7 mouse cellular contexts compared by ENCODE assay signal in the genomic region with DNA sequence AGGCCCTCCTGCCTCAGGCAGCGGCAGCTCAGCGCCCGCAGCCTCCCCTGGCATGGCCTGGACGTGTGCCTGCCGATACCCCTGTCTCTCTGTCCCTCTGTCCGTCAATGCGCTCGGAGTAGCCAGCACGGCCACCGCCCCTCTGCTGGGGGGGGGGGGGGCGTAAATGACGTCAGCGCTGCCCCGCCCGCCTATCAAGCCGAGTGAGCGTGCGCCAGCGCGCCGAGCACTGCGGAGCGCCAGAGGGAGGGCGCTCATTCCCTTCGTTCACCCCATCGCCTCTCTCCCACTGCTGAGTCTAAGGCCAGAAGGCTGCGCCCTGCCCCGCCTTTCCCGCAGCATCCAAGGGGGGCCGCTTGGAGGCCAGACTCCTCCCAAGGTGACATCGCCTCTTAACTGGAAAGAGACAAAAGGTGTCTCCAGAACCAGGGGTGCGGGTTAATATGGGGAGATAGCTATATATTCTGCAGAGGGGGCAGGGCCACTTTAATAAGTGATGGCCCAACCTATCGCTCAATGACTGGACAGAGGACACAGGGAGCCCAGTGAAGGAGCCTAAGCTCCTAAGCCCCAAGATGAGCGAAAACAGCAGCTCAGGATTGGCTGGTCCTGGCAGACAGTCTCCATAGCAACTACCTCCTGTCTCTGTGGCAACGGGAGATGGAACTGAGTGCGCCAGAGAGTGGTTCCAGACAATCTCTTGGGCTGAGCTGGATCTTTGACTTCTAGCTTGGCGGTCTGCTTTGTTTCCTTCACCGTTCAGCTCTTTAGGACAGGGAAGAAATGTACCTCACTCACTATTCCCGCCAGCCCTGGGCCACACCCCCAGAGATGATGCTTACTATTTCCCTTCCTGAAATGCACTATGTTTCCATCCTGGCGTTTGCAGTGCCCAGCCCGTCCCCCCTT. TPM values are rescaled to one million over a fixed set of nuclear protein-coding genes. Genes with fewer than 3 reads are reported as not detected.
DNase-seq lines count a peak whose midpoint lies in the region; ATAC-seq and TF ChIP-seq lines count a peak whose summit lies in the region.

A gene (minus strand): TSS at position 563 of the 909 bp plus-strand sequence.

- peak; percentile 79 for ATAC-seq in Patski
- ATAC-seq in embryonic facial prominence, embryonic 13.5 days (ENCODE audit: insufficient number of reproducible peaks, insufficient read depth, low FRiP score, low TSS enrichment, low read depth), result 0 out of 2 replicates have a peak, but pooled peaks have one; percentile 54
- peak; percentile 92 for ATAC-seq in hindbrain, postnatal 0 days
- ATAC-seq in limb, embryonic 13.5 days (ENCODE audit: low FRiP score, low read depth), result peak; percentile 75
- ATAC-seq in neural tube, embryonic 14.5 days (ENCODE audit: low read depth), result peak; percentile 92

- WGBS in embryonic facial prominence, embryonic 13.5 days, result 5% methylated on average over 40 of the region's 41 CpGs
- WGBS in hindbrain, postnatal 0 days, result 2% methylated on average over 28 of the region's 41 CpGs
- 5% methylated on average over 37 of the region's 41 CpGs for WGBS in limb, embryonic 13.5 days
- WGBS in neural tube, embryonic 14.5 days, result 4% methylated on average over 28 of the region's 41 CpGs

- TF ChIP-seq CTCF in E14TG2a.4 (conservative IDR thresholded peaks at IDR 0.05; ENCODE audit: low read length) (no peak), Patski (IDR thresholded peaks at IDR 0.05) (no peak)
- TF ChIP-seq CTCF in hindbrain, postnatal 0 days (IDR thresholded peaks at IDR 0.05; ENCODE audit: low read depth), result peak; percentile 15; the same call in 1 of the 2 replicates

- no peak for DNase-seq in Patski (ENCODE audit: low read depth, low spot score)
- peak; percentile 93 for DNase-seq in hindbrain, postnatal 0 days (ENCODE audit: low spot score)
- DNase-seq in urinary bladder, postnatal 36 days (ENCODE audit: low spot score in 2 of 2), result no peak

- H3K27me3 ChIP-seq in E14TG2a.4 (ENCODE audit: insufficient read depth, low read length), result peaks cover 50% of the 10 kb centered on the region
- no peaks in the 10 kb centered on the region for H3K27me3 ChIP-seq in Patski
- H3K27me3 ChIP-seq in embryonic facial prominence, embryonic 13.5 days, result peaks cover 41% of the 10 kb centered on the region
- H3K27me3 ChIP-seq in hindbrain, postnatal 0 days (ENCODE audit: insufficient read depth, low read length), result no peaks in the 10 kb centered on the region
- peaks cover 49% of the 10 kb centered on the region for H3K27me3 ChIP-seq in limb, embryonic 13.5 days
- no peaks in the 10 kb centered on the region for H3K27me3 ChIP-seq in neural tube, embryonic 14.5 days (ENCODE audit: control insufficient read depth, insufficient read depth, low read length)

- no peaks in the 10 kb centered on the region for H3K9me3 ChIP-seq in E14TG2a.4 (ENCODE audit: low read length)
- H3K9me3 ChIP-seq in embryonic facial prominence, embryonic 13.5 days, result no peaks in the 10 kb centered on the region
- no peaks in the 10 kb centered on the region for H3K9me3 ChIP-seq in hindbrain, postnatal 0 days (ENCODE audit: low read length)
- no peaks in the 10 kb centered on the region for H3K9me3 ChIP-seq in limb, embryonic 13.5 days
- H3K9me3 ChIP-seq in neural tube, embryonic 14.5 days (ENCODE audit: control insufficient read depth, low read length), result no peaks in the 10 kb centered on the region

- peaks cover 9% of the 10 kb centered on the region for H3K36me3 ChIP-seq in E14TG2a.4 (ENCODE audit: insufficient read depth, low read length)
- H3K36me3 ChIP-seq in embryonic facial prominence, embryonic 13.5 days, result peaks cover 3% of the 10 kb centered on the region
- 0 out of 2 replicates have a peak, but pooled peaks cover 10% of the 10 kb centered on the region for H3K36me3 ChIP-seq in hindbrain, postnatal 0 days (ENCODE audit: insufficient read depth, low read length)
- H3K36me3 ChIP-seq in limb, embryonic 13.5 days, result peaks cover 6% of the 10 kb centered on the region
- peaks cover 20% of the 10 kb centered on the region; the same call in 1 of the 2 replicates for H3K36me3 ChIP-seq in neural tube, embryonic 14.5 days (ENCODE audit: control insufficient read depth, insufficient read depth, low read length)

- CTCF ChIA-PET in Patski (lab: Charles Lee), result interaction anchor here (0.9 to 1.6 kb wide), 2 partner anchors 11 to 13 kb away, joined by 4 read pairs; no protein-coding TSS in a partner anchor

- peaks cover 23% of the 10 kb centered on the region for H3K4me1 ChIP-seq in E14TG2a.4 (replicated peaks; ENCODE audit: low read depth, low read length)
- H3K4me1 ChIP-seq in embryonic facial prominence, embryonic 13.5 days, result peaks cover 29% of the 10 kb centered on the region
- peaks cover 12% of the 10 kb centered on the region; the same call in 1 of the 2 replicates for H3K4me1 ChIP-seq in hindbrain, postnatal 0 days (ENCODE audit: insufficient read depth, low read length)
- peaks cover 29% of the 10 kb centered on the region for H3K4me1 ChIP-seq in limb, embryonic 13.5 days
- H3K4me1 ChIP-seq in neural tube, embryonic 14.5 days (ENCODE audit: control insufficient read depth, insufficient read depth, low read length), result peaks cover 24% of the 10 kb centered on the region

- no peak within 1 kb of the TSS for H3K27ac ChIP-seq in embryonic facial prominence, embryonic 13.5 days
- peak within 1 kb of the TSS; percentile 97 for H3K27ac ChIP-seq in hindbrain, postnatal 0 days
- no peak within 1 kb of the TSS for H3K27ac ChIP-seq in limb, embryonic 13.5 days
- peak within 1 kb of the TSS; percentile 97 for H3K27ac ChIP-seq in neural tube, embryonic 14.5 days (ENCODE audit: low read depth, low read length)

- peak within 1 kb of the TSS; percentile 38 for H3K9ac ChIP-seq in embryonic facial prominence, embryonic 13.5 days
- H3K9ac ChIP-seq in hindbrain, postnatal 0 days (replicated peaks; ENCODE audit: low read length), result peak within 1 kb of the TSS; percentile 71
- peak within 1 kb of the TSS; percentile 62 for H3K9ac ChIP-seq in limb, embryonic 13.5 days
- H3K9ac ChIP-seq in neural tube, embryonic 14.5 days (replicated peaks; ENCODE audit: low read depth, low read length), result peak within 1 kb of the TSS; percentile 95

- in situ Hi-C loops in Patski (cut with MboI; ENCODE audit: low pct_unique_long_range_greater_than_20kb), result no loop called here

- POLR2A ChIA-PET in Patski (lab: Charles Lee), result interaction anchor here (1.6 to 1.9 kb wide), 3 partner anchors 13 to 19 kb away, joined by 4 to 6 read pairs (median 4); no protein-coding TSS in a partner anchor

- peak within 1 kb of the TSS; percentile 68 for H3K4me2 ChIP-seq in embryonic facial prominence, embryonic 13.5 days
- peak within 1 kb of the TSS; percentile 77 for H3K4me2 ChIP-seq in hindbrain, postnatal 0 days (ENCODE audit: low read depth, low read length)
- peak within 1 kb of the TSS; percentile 78 for H3K4me2 ChIP-seq in limb, embryonic 13.5 days (replicated peaks)
- peak within 1 kb of the TSS; percentile 99 for H3K4me2 ChIP-seq in neural tube, embryonic 14.5 days (ENCODE audit: low read depth, low read length)

- peak within 1 kb of the TSS; percentile 71 for H3K4me3 ChIP-seq in E14TG2a.4 (replicated peaks; ENCODE audit: low read length)
- H3K4me3 ChIP-seq in embryonic facial prominence, embryonic 13.5 days, result peak within 1 kb of the TSS; percentile 43
- peak within 1 kb of the TSS; percentile 53 for H3K4me3 ChIP-seq in hindbrain, postnatal 0 days (ENCODE audit: low read length)
- H3K4me3 ChIP-seq in limb, embryonic 13.5 days, result peak within 1 kb of the TSS; percentile 44
- peak within 1 kb of the TSS; percentile 76 for H3K4me3 ChIP-seq in neural tube, embryonic 14.5 days (ENCODE audit: low read depth, low read length)

RNA-seq across cellular contexts. Expression of the gene that starts here (rescaled TPM):
- polyA plus RNA-seq in Patski (2021), result 20.0 TPM
- polyA plus RNA-seq in embryonic facial prominence, embryonic 13.5 days (2015; fragmentation: Nextera tagmentation; extraction: Ambion mirVana), result 2.9 and 3.4 TPM in 2 replicates
- total RNA-seq in hindbrain, postnatal 0 days (2014; rRNA removed), result 84.0 and 84.9 TPM in 2 replicates
- polyA plus RNA-seq in hindbrain, postnatal 0 days (2015; fragmentation: Nextera tagmentation; extraction: Ambion mirVana), result 54.7 and 56.7 TPM in 2 replicates
- 1.2 and 2.5 TPM in 2 replicates for polyA plus RNA-seq in limb, embryonic 13.5 days (2015; fragmentation: Nextera tagmentation; extraction: Ambion mirVana)
- 77.6 and 96.8 TPM in 2 replicates for polyA plus RNA-seq in neural tube, embryonic 14.5 days (2014; fragmentation: Nextera tagmentation; extraction: Ambion mirVana)

Comparison
In these comparisons a context has a peak if more than half of its experiments do, and no peak if none do; other contexts are left out.
1. H3K27ac ChIP-seq: peak in hindbrain, postnatal 0 days (single experiment) and neural tube, embryonic 14.5 days (single experiment); none in embryonic facial prominence, embryonic 13.5 days (single experiment) and limb, embryonic 13.5 days (single experiment).
2. H3K9ac ChIP-seq: peak in every context shown above with its lines; median percentile 95 in neural tube, embryonic 14.5 days; 71 in hindbrain, postnatal 0 days; 62 in limb, embryonic 13.5 days; 38 in embryonic facial prominence, embryonic 13.5 days.
3. Peak in every context shown above with its lines, with median percentiles within 50 percentile points of each other: H3K4me3 ChIP-seq, ATAC-seq and H3K4me2 ChIP-seq.